Mouse (Mus musculus) myocyte (in vitro differentiated cells): ENCODE measurements around the gene Trim21.

Source experiments
- POLR2A ChIP-seq: IDR thresholded peaks from one replicate; pipeline ENCODE4 v1.6.1; 2011; ENCODE audit warnings: low read depth, mild to moderate bottlenecking, control low read depth, moderate library complexity; ENCODE audit not compliant: insufficient read length
- REST ChIP-seq: IDR thresholded peaks from one replicate; pipeline ENCODE4 v1.6.1; 2011; ENCODE audit warnings: mild to moderate bottlenecking, control low read depth, moderate library complexity; ENCODE audit not compliant: insufficient read depth, insufficient read length
- SRF ChIP-seq: IDR thresholded peaks from one replicate; pipeline ENCODE4 v1.6.1; 2011; ENCODE audit warnings: low read depth; ENCODE audit not compliant: control insufficient read depth, insufficient read length
- USF1 ChIP-seq: IDR thresholded peaks from one replicate; pipeline ENCODE4 v1.6.1; 2011; ENCODE audit warnings: low read depth, mild to moderate bottlenecking, control low read depth, moderate library complexity

DNA sequence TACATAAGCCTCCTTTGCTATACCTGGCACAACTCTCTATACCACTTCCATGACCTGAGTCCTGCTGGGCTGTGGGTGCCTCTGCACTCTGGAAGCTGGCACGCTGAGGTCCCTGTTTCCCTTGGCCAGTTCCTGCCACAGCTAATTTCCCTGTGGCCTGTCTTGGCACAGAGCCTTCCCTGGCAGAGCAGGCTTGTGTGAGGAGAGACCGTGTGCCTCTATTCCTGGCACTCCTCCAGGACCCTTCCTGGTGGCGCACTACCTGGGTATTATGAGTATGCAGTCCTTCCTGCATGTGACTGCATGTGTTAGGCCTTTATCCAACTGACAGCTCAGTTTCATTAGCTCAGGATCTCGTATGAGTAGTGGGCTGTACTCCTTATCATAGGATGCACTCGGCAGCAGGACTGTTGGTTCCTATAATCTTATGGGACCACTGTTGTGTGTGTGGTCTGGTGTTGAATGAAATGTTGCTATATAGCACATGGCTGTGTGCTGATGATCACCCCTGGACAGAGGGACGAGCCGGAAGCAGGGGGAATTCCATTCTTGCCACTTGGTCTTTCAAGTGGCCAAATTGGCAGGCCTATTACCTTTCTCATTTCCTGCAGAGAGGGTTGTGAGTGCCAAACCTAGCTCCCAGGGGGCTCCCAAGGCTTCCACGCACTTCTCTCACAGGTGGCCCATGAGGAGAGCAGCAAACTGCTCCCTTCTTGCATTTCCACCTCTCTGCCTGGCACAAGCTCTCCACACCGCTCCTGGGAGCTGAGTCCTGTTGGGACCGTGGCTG is 48.8 kb downstream of the Trim21 start:
- TF ChIP-seq REST, result no peak
- TF ChIP-seq SRF, result no peak
- no peak for TF ChIP-seq POLR2A
- TF ChIP-seq USF1, result no peak
